7 mouse cellular contexts compared by ENCODE assay signal in the genomic region with DNA sequence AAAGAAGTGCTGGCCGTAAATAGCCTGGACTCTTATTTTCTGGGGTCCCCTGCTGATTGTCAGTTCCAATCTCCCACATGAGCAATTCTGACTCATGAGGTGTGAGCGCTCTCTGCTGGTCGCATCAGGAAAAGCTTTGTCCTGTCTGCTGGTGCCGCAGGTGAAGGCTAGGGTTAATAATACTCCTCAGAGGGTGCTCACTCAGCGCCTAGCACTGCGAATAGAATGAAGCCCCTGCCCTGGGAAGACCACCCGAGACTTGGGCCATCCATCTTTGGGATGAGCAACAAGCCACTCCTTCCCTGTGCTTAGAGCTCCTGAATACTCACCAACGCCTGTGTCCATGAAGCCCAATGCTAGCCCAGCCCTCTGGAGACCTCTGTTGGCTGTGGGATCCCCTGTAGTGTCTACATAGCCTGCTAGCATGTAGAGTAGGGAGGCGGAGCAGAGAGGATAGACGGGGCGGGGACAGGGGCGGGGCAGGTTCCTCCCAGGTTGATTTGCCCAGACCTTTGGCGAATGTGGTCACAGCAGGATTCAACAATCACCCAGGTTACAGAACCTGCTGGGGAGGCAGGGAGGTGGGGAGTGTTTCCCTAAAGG. TPM values are rescaled to one million over a fixed set of nuclear protein-coding genes. Genes with fewer than 3 reads are reported as not detected.
DNase-seq lines count a peak whose midpoint lies in the region; ATAC-seq and TF ChIP-seq lines count a peak whose summit lies in the region.

No protein-coding gene starts in this region.

- peak; percentile 89 for TF ChIP-seq CTCF in bone marrow, adult 2 months (IDR thresholded peaks at IDR 0.05; ENCODE audit: control insufficient read depth, insufficient read depth, low read length)
- TF ChIP-seq CTCF in lung, postnatal 0 days (IDR thresholded peaks at IDR 0.05) = peak; percentile 88

- no peak overlapping the region for H3K4me3 ChIP-seq in bone marrow, adult 2 months (replicated peaks; ENCODE audit: control insufficient read depth, low read depth, low read length)
- no peak overlapping the region for H3K4me3 ChIP-seq in embryonic facial prominence, embryonic 15.5 days (replicated peaks)
- no peak overlapping the region for H3K4me3 ChIP-seq in heart, embryonic 16.5 days (ENCODE audit: low read length)
- H3K4me3 ChIP-seq in lung, postnatal 0 days (ENCODE audit: low read depth, low read length) = no peak overlapping the region

- H3K9me3 ChIP-seq in embryonic facial prominence, embryonic 15.5 days (replicated peaks) = no peaks in the 10 kb centered on the region
- H3K9me3 ChIP-seq in heart, embryonic 16.5 days (replicated peaks; ENCODE audit: control insufficient read depth, low read length) = peaks cover 4% of the 10 kb centered on the region
- H3K9me3 ChIP-seq in lung, postnatal 0 days (ENCODE audit: low read length) = no peaks in the 10 kb centered on the region

- peak; percentile 90 for DNase-seq in ES-CJ7 (ENCODE audit: low read depth, low spot score)
- peak; percentile 88 to 93 for DNase-seq in kidney, postnatal 25 days
- DNase-seq in lung, postnatal 0 days (ENCODE audit: low spot score) = peak; percentile 86
- peak; percentile 88 for DNase-seq in retina, postnatal 1 day

- H3K36me3 ChIP-seq in embryonic facial prominence, embryonic 15.5 days = peaks cover 26% of the 10 kb centered on the region
- H3K36me3 ChIP-seq in heart, embryonic 16.5 days (ENCODE audit: control insufficient read depth, insufficient read depth) = peaks cover 6% of the 10 kb centered on the region
- no peaks in the 10 kb centered on the region for H3K36me3 ChIP-seq in lung, postnatal 0 days (ENCODE audit: insufficient read depth, low read length)

- TF ChIP-seq EP300 in lung, postnatal 0 days (IDR thresholded peaks at IDR 0.05) = no peak

- no peak for TF ChIP-seq POLR2A in bone marrow, adult 2 months (IDR thresholded peaks at IDR 0.05; ENCODE audit: borderline replicate concordance, control insufficient read depth, low read depth, low read length)

- ATAC-seq in embryonic facial prominence, embryonic 15.5 days (ENCODE audit: insufficient number of reproducible peaks, low FRiP score, low TSS enrichment, low read depth) = peak; percentile 43; the same call in 1 of the 2 replicates
- peak; percentile 71 for ATAC-seq in heart, embryonic 16.5 days (replicated peaks; ENCODE audit: extremely low read depth, insufficient read depth, low FRiP score)
- ATAC-seq in lung, postnatal 0 days = peak; percentile 91

- H3K27ac ChIP-seq in bone marrow, adult 2 months (ENCODE audit: control insufficient read depth, insufficient read depth, low read depth, low read length, poor library complexity) = no peak overlapping the region
- 0 out of 2 replicates have a peak overlapping the region, but pooled peaks have one; percentile 39 for H3K27ac ChIP-seq in embryonic facial prominence, embryonic 15.5 days (replicated peaks)
- peak overlapping the region; percentile 79 for H3K27ac ChIP-seq in heart, embryonic 16.5 days (ENCODE audit: low read length)
- H3K27ac ChIP-seq in lung, postnatal 0 days (ENCODE audit: low read length) = 0 out of 2 replicates have a peak overlapping the region, but pooled peaks have one; percentile 38

- H3K9ac ChIP-seq in embryonic facial prominence, embryonic 15.5 days = no peak overlapping the region
- H3K9ac ChIP-seq in heart, embryonic 16.5 days (ENCODE audit: low read length) = no peak overlapping the region
- no peak overlapping the region for H3K9ac ChIP-seq in lung, postnatal 0 days (replicated peaks; ENCODE audit: low read depth)

- H3K4me2 ChIP-seq in embryonic facial prominence, embryonic 15.5 days (replicated peaks) = 0 out of 2 replicates have a peak overlapping the region, but pooled peaks have one; percentile 15
- peak overlapping the region; percentile 39 for H3K4me2 ChIP-seq in heart, embryonic 16.5 days (ENCODE audit: low read depth, low read length)
- H3K4me2 ChIP-seq in lung, postnatal 0 days (replicated peaks; ENCODE audit: low read depth, low read length) = 0 out of 2 replicates have a peak overlapping the region, but pooled peaks have one; percentile 38

- H3K4me1 ChIP-seq in bone marrow, adult 2 months (ENCODE audit: control insufficient read depth, insufficient read depth, low read length) = no peaks in the 10 kb centered on the region; the same call in 1 of the 2 replicates
- H3K4me1 ChIP-seq in embryonic facial prominence, embryonic 15.5 days = peaks cover 15% of the 10 kb centered on the region
- peaks cover 22% of the 10 kb centered on the region for H3K4me1 ChIP-seq in heart, embryonic 16.5 days (ENCODE audit: control insufficient read depth, insufficient read depth, low read length)
- H3K4me1 ChIP-seq in lung, postnatal 0 days (ENCODE audit: insufficient read depth, low read depth, low read length) = no peaks in the 10 kb centered on the region

- WGBS in bone marrow, adult 2 months = 7% methylated on average over 13 of the region's 13 CpGs
- WGBS in embryonic facial prominence, embryonic 15.5 days = 5% methylated on average over 13 of the region's 13 CpGs
- 4% methylated on average over 12 of the region's 13 CpGs for WGBS in heart, embryonic 16.5 days
- 7% methylated on average over 13 of the region's 13 CpGs for WGBS in lung, postnatal 0 days

- no peaks in the 10 kb centered on the region for H3K27me3 ChIP-seq in embryonic facial prominence, embryonic 15.5 days
- no peaks in the 10 kb centered on the region for H3K27me3 ChIP-seq in heart, embryonic 16.5 days (ENCODE audit: control insufficient read depth, insufficient read depth, low read length)
- H3K27me3 ChIP-seq in lung, postnatal 0 days (replicated peaks; ENCODE audit: insufficient read depth, low read length) = no peaks in the 10 kb centered on the region

RNA-seq across cellular contexts. Expression of a gene that starts 17.3 kb away (rescaled TPM):
- 9.6 and 20.3 TPM in 2 replicates for polyA plus RNA-seq in bone marrow, adult 2 months (2011; ENCODE audit: insufficient read depth, insufficient read length, low replicate concordance, missing spikeins)
- polyA plus RNA-seq in embryonic facial prominence, embryonic 15.5 days (2015; fragmentation: Nextera tagmentation; extraction: Ambion mirVana) = 6.3 and 6.9 TPM in 2 replicates
- polyA plus RNA-seq in heart, embryonic 16.5 days (2015; fragmentation: Nextera tagmentation; extraction: Ambion mirVana) = 3.0 and 3.3 TPM in 2 replicates
- polyA plus RNA-seq in lung, postnatal 0 days (2015; fragmentation: Nextera tagmentation; extraction: Ambion mirVana) = 4.7 and 4.9 TPM in 2 replicates

RNA-seq across cellular contexts. Expression of a gene that starts 48.8 kb away (rescaled TPM):
- 1.9 and 4.8 TPM in 2 replicates for polyA plus RNA-seq in bone marrow, adult 2 months (2011; ENCODE audit: insufficient read depth, insufficient read length, low replicate concordance, missing spikeins)
- polyA plus RNA-seq in embryonic facial prominence, embryonic 15.5 days (2015; fragmentation: Nextera tagmentation; extraction: Ambion mirVana) = 5.8 and 6.8 TPM in 2 replicates
- polyA plus RNA-seq in heart, embryonic 16.5 days (2015; fragmentation: Nextera tagmentation; extraction: Ambion mirVana) = 4.7 and 4.9 TPM in 2 replicates
- 2.5 and 2.6 TPM in 2 replicates for polyA plus RNA-seq in lung, postnatal 0 days (2015; fragmentation: Nextera tagmentation; extraction: Ambion mirVana)

RNA-seq across cellular contexts. Expression of a gene that starts 49.9 kb away (rescaled TPM):
- 10.7 and 21.4 TPM in 2 replicates for polyA plus RNA-seq in bone marrow, adult 2 months (2011; ENCODE audit: insufficient read depth, insufficient read length, low replicate concordance, missing spikeins)
- 41.2 and 41.8 TPM in 2 replicates for polyA plus RNA-seq in embryonic facial prominence, embryonic 15.5 days (2015; fragmentation: Nextera tagmentation; extraction: Ambion mirVana)
- 24.7 and 25.2 TPM in 2 replicates for polyA plus RNA-seq in heart, embryonic 16.5 days (2015; fragmentation: Nextera tagmentation; extraction: Ambion mirVana)
- 11.4 and 12.7 TPM in 2 replicates for polyA plus RNA-seq in lung, postnatal 0 days (2015; fragmentation: Nextera tagmentation; extraction: Ambion mirVana)
